Mouse (Mus musculus) thymus, postnatal 0 days (tissue): ENCODE data around the gene Olfr796. TPM values are rescaled to one million over a fixed set of nuclear protein-coding genes. Genes with fewer than 3 reads are reported as not detected.

Experiments
- DNase-seq: peaks from one replicate; pipeline ENCODE4 v3.0.0-alpha.2; 2015; ENCODE audit warnings: low spot score
- microRNA-seq: library from miRNA; unstranded; fragments of <30 nt; microRNA quantifications from one replicate; pipeline ENCODE4, GENCODE M21; 2016; ENCODE audit warnings: borderline number of aligned reads
- polyA plus RNA-seq: library from polyadenylated mRNA; unstranded; fragments of >200 nt; fragmentation: Nextera tagmentation; extraction: Ambion mirVana; gene quantifications from 2 replicates; pipeline ENCODE4 v1.2.1, GENCODE M21; 2015

Gene Olfr796
- not detected in 2 replicates for polyA plus RNA-seq

- no peak for DNase-seq
Observed at GRCm38 (mm10) chr10:129612470-129612869, at the start of gene Olfr796. Gene Olfr796 (minus strand): TSS chr10:129612570.

DNA sequence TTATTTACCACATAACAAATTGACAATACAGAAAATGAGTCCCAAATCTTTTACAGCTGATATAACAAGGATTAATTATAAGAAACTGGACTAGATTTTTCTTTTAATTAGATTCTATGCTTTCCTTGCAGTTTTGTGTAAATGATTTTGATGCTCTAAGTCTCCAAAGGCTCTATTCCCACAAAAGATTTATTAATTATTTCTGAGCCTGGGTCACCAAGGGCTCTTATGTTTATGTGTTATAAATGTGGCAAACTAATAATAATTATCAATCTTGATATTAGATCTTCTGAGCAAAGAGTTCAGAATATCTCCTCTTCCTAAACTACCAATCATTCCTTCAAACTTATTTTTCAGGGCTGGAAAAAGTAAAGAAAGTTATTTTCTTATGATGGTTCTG is 45.0 kb upstream of the Olfr796 start, which contains the start of gene Olfr800:
Gene Olfr800, plus strand, starts transcription at position 301 of the 400 bp plus-strand sequence.
- no peak for DNase-seq

- no peak for DNase-seq
Observed at GRCm38 (mm10) chr10:129651763-129652162, 39.4 kb upstream of the Olfr796 start.

- DNase-seq: no peak
Observed at GRCm38 (mm10) chr10:129637184-129637583, 24.8 kb upstream of the Olfr796 start, which contains the start of gene Olfr799. Gene Olfr799 (plus strand): TSS chr10:129637484.

DNA sequence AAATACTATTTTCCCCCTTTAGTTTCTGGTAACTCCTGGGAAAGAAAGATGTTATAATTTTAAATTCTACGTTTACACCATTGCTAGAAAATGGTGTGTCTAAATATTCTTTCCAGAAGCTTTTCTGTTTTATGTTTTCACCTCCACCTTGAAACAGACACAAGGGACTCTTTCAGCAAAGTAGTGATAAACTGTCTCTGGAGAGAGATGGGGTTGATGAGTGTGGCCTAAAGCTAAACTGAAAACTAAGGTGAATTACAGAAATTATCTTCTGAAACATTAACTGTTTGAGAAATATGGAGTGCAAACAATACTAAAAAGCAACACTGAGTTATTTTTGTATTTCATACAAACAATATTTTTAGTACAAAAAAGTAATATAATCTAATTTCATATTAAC is 15.5 kb upstream of the Olfr796 start, which contains the start of gene Olfr798:
Gene Olfr798, minus strand, starts transcription at position 101 of the 400 bp plus-strand sequence.
- DNase-seq: no peak

DNA sequence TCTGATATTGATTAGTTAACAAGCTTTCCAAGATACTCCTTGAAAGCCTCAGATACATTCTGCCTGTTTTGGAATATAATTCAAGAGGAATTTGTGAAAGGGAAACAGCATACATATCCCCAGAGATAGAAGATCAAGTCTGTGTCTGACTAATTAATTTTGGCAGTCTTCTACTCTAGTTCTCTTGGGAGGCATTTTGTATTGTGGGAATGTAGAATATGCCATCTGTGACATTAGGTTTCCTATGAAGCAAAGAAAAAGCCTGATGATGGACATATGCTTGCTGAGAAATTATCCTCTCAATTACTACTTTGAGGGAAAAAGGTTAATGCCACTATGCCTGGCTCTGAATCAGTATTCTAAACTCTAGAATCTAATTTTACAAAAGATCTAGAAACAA is 10.9 kb upstream of the Olfr796 start:
- DNase-seq: no peak

- no peak for DNase-seq
Observed at GRCm38 (mm10) chr10:129621724-129622123, 9.4 kb upstream of the Olfr796 start.

DNA sequence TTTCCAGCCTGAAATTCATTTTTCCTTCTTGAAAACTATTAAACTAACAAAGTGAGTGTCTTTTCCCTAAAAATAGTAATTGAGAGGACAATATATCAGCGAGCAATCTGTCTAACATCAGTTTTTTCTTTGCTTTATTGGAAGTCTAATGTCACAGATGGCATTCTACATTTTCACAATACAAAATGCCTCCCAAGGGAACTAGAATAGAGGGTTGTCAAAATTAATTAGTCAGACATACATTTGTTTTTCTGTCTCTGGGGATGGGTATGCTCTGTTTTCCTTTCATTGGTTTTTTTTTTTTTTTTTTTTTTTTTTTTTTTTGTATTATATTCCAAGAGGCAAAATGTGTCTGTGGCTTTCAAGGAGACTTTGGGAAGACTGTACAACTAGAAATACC is 35.3 kb downstream of the Olfr796 start:
- no peak for DNase-seq

- DNase-seq: no peak
Observed at GRCm38 (mm10) chr10:129567355-129567754, 45.0 kb downstream of the Olfr796 start, which contains the start of gene Olfr794. Gene Olfr794 (plus strand): TSS chr10:129567655.

Small RNAs within 50 kb of the gene (microRNA-seq; reads per million reads assigned to microRNA genes)
- gene Gm23252: not detected

Other genes starting within 250 kb of the Olfr796 start
- gene Olfr784, start 228.5 kb downstream of the Olfr796 start, polyA plus RNA-seq: 0.05 and 0.08 TPM in 2 replicates
- gene Olfr785, start 207.1 kb downstream of the Olfr796 start, polyA plus RNA-seq: not detected in 2 replicates
- not detected in 2 replicates for gene Olfr786, start 185.3 kb downstream of the Olfr796 start, polyA plus RNA-seq
- not detected in 2 replicates for gene Olfr787, start 150.7 kb downstream of the Olfr796 start, polyA plus RNA-seq
- gene Olfr788, start 141.6 kb downstream of the Olfr796 start, polyA plus RNA-seq: not detected in 2 replicates
- gene Olfr789, start 127.8 kb downstream of the Olfr796 start, polyA plus RNA-seq: not detected in 2 replicates
- not detected in 2 replicates for gene Olfr790, start 114.1 kb downstream of the Olfr796 start, polyA plus RNA-seq
- gene Olfr791, start 90.8 kb downstream of the Olfr796 start, polyA plus RNA-seq: not detected in 2 replicates
- not detected in 2 replicates for gene Olfr792, start 73.4 kb downstream of the Olfr796 start, polyA plus RNA-seq
- gene Olfr794, start 44.9 kb downstream of the Olfr796 start, polyA plus RNA-seq: not detected in 2 replicates
- not detected in 2 replicates for gene Olfr798, start 15.4 kb upstream of the Olfr796 start, polyA plus RNA-seq
- gene Olfr799, start 24.9 kb upstream of the Olfr796 start, polyA plus RNA-seq: not detected in 2 replicates
- not detected in 2 replicates for gene Olfr800, start 45.1 kb upstream of the Olfr796 start, polyA plus RNA-seq
- not detected in 2 replicates for gene Olfr801, start 61.3 kb upstream of the Olfr796 start, polyA plus RNA-seq
- 0.05 and 0.09 TPM in 2 replicates for gene Olfr802, start 75.6 kb upstream of the Olfr796 start, polyA plus RNA-seq
- not detected in 2 replicates for gene Olfr803, start 81.7 kb upstream of the Olfr796 start, polyA plus RNA-seq
- not detected in 2 replicates for gene Olfr804, start 90.6 kb upstream of the Olfr796 start, polyA plus RNA-seq
- not detected in 2 replicates for gene Olfr805, start 116.8 kb upstream of the Olfr796 start, polyA plus RNA-seq
- not detected in 2 replicates for gene Olfr806, start 129.4 kb upstream of the Olfr796 start, polyA plus RNA-seq
- not detected in 2 replicates for gene Olfr807, start 145.2 kb upstream of the Olfr796 start, polyA plus RNA-seq
- gene Olfr808, start 152.9 kb upstream of the Olfr796 start, polyA plus RNA-seq: not detected in 2 replicates
- gene Olfr809, start 162.1 kb upstream of the Olfr796 start, polyA plus RNA-seq: not detected in 2 replicates
- not detected in 2 replicates for gene Olfr810, start 182.3 kb upstream of the Olfr796 start, polyA plus RNA-seq
- gene Olfr811, start 191.8 kb upstream of the Olfr796 start, polyA plus RNA-seq: not detected in 2 replicates
- gene Olfr812, start 233.5 kb upstream of the Olfr796 start, polyA plus RNA-seq: not detected in 2 replicates
- gene Olfr813, start 242.8 kb upstream of the Olfr796 start, polyA plus RNA-seq: not detected in 2 replicates